Mouse (Mus musculus): ENCODE data around the gene Gngt2. TPM values are rescaled to one million over a fixed set of nuclear protein-coding genes. Genes with fewer than 3 reads are reported as not detected.

Gene Gngt2
- polyA plus RNA-seq, 1 experiment from 2014 or later = 9.8 TPM

DNA sequence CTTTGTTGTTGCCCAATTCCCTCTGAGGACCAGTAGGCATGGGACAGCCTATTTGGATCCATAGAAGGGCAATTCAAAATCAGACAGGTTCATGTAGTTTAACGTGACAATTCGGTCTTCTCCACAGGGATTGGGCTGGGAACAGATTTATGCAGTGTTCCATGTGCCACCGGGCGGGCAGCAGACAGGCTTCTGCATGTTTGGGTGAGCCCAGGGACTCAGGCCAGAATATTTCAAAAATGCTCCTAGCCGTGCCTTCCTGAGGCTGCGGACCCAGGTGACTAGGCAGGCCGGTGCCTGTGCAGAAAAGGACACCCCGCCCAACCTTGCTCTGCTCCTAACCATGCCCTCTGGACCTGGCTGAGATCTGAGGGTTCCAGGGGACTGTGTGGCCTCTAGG is 17.9 kb upstream of the Gngt2 start:
- WGBS = 85% methylated on average over 8 of the region's 8 CpGs
- Histone ChIP-seq H3K4me3 (ENCODE audit: low read depth, low read length) (no peak overlapping the region), H3K9me3 (ENCODE audit: control insufficient read depth, low read length) (no peaks in the 10 kb centered on the region), H3K27ac (replicated peaks; ENCODE audit: low read depth, low read length) (no peak overlapping the region), H3K9ac (ENCODE audit: low read length) (no peak overlapping the region), H3K36me3 (ENCODE audit: control insufficient read depth, insufficient read depth, low read length) (no peaks in the 10 kb centered on the region), H3K27me3 (ENCODE audit: control insufficient read depth, insufficient read depth, low read length) (peaks cover 5% of the 10 kb centered on the region; the same call in 1 of the 2 replicates), H3K4me1 (ENCODE audit: control insufficient read depth, insufficient read depth, low read length) (no peaks in the 10 kb centered on the region), H3K4me2 (ENCODE audit: low read depth, severe bottlenecking) (no peak overlapping the region)
- DNase-seq (ENCODE audit: low spot score) (no peak), ATAC-seq (ENCODE audit: insufficient number of reproducible peaks, low FRiP score, low TSS enrichment, low read depth) (no peak)

- DNase-seq (ENCODE audit: low spot score) (no peak), ATAC-seq (ENCODE audit: insufficient number of reproducible peaks, low FRiP score, low TSS enrichment, low read depth) (no peak)
- peaks cover 17% of the 10 kb centered on the region for H3K27me3 ChIP-seq (ENCODE audit: control insufficient read depth, insufficient read depth, low read length)
- H3K36me3 ChIP-seq (ENCODE audit: control insufficient read depth, insufficient read depth, low read length) = no peaks in the 10 kb centered on the region
- no peak overlapping the region for H3K4me3 ChIP-seq (ENCODE audit: low read depth, low read length)
- H3K4me1 ChIP-seq (ENCODE audit: control insufficient read depth, insufficient read depth, low read length) = peaks cover 2% of the 10 kb centered on the region; the same call in 1 of the 2 replicates
- H3K4me2 ChIP-seq (ENCODE audit: low read depth, severe bottlenecking) = no peak overlapping the region
- H3K27ac ChIP-seq (replicated peaks; ENCODE audit: low read depth, low read length) = no peak overlapping the region
- 87% methylated on average over 3 of the region's 3 CpGs for WGBS
- H3K9me3 ChIP-seq (ENCODE audit: control insufficient read depth, low read length) = no peaks in the 10 kb centered on the region
- no peak overlapping the region for H3K9ac ChIP-seq (ENCODE audit: low read length)
Measured at GRCm38 (mm10) chr11:95821511-95821910, 15.5 kb upstream of the Gngt2 start.

GRCm38 (mm10) chr11:95822437-95822836 is 14.6 kb upstream of the Gngt2 start:
- no peaks in the 10 kb centered on the region for H3K9me3 ChIP-seq (ENCODE audit: control insufficient read depth, low read length)

DNA sequence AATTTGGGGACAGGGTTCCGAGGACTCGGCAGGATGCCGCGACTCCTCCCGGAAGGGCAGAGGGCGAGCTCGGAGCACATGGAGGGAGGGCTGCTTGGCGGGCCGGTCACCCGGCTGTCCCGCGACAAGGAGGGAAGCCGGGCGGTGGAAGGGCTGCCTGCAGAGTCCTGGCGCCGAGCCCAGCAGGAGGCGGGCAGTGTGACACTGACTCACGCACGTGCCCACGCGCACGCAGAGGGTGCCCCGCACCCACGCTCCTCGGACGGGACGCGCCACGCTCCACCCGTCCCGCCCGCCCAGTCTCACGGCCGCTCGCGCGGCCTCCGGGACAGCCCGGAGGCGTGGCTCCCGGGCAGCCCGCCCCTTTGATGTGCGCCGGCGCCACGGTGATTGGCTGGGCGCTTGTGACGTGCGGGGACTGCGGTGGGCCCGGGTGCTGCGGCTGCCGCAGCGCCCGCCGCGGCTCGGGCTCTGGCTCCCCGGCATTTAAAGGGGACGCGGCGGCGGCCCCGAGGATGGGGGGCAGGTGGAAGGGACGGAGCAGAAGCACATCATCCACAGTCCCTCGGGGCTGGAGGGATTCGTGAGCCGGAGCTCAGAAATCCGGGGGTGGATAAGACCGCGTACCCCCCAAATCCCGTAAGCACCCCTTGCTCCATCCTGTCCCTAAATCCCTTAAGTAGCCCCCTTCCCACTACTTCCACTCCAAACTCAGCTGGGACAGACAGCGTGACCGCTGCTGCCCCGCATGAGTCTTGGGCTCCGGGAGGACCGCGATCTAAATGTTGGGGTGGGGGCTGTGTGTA is 12.7 kb upstream of the Gngt2 start, which contains the start of gene Phospho1:
Gene Phospho1, plus strand, starts transcription at position 429 of the 806 bp plus-strand sequence.
- Histone ChIP-seq H3K4me2 (ENCODE audit: low read depth, severe bottlenecking) (peak within 1 kb of the TSS; percentile 81), H3K4me1 (ENCODE audit: control insufficient read depth, insufficient read depth, low read length) (peaks cover 2% of the 10 kb centered on the region; the same call in 1 of the 2 replicates), H3K36me3 (ENCODE audit: control insufficient read depth, insufficient read depth, low read length) (no peaks in the 10 kb centered on the region), H3K27me3 (ENCODE audit: control insufficient read depth, insufficient read depth, low read length) (peaks cover 40% of the 10 kb centered on the region), H3K27ac (replicated peaks; ENCODE audit: low read depth, low read length) (no peak within 1 kb of the TSS; the same call in 1 of the 2 replicates), H3K9me3 (ENCODE audit: control insufficient read depth, low read length) (no peaks in the 10 kb centered on the region), H3K9ac (ENCODE audit: low read length) (peak within 1 kb of the TSS; percentile 59), H3K4me3 (ENCODE audit: low read depth, low read length) (peak within 1 kb of the TSS; percentile 69)
- peak; percentile 91 for ATAC-seq (ENCODE audit: insufficient number of reproducible peaks, low FRiP score, low TSS enrichment, low read depth)
- WGBS = 0% methylated on average over 77 of the region's 78 CpGs
- peak; percentile 92 for DNase-seq (ENCODE audit: low spot score)

More at GRCm38 (mm10) chr11:95822437-95822836, 14.6 kb upstream of the Gngt2 start:
- Histone ChIP-seq H3K9ac (ENCODE audit: low read length) (no peak overlapping the region), H3K36me3 (ENCODE audit: control insufficient read depth, insufficient read depth, low read length) (no peaks in the 10 kb centered on the region), H3K4me3 (ENCODE audit: low read depth, low read length) (no peak overlapping the region), H3K27me3 (ENCODE audit: control insufficient read depth, insufficient read depth, low read length) (peaks cover 24% of the 10 kb centered on the region), H3K4me1 (ENCODE audit: control insufficient read depth, insufficient read depth, low read length) (peaks cover 2% of the 10 kb centered on the region; the same call in 1 of the 2 replicates), H3K27ac (replicated peaks; ENCODE audit: low read depth, low read length) (no peak overlapping the region), H3K4me2 (ENCODE audit: low read depth, severe bottlenecking) (no peak overlapping the region)
- no peak for DNase-seq (ENCODE audit: low spot score)
- no peak for ATAC-seq (ENCODE audit: insufficient number of reproducible peaks, low FRiP score, low TSS enrichment, low read depth)
- WGBS = 92% methylated on average over 4 of the region's 4 CpGs

DNA sequence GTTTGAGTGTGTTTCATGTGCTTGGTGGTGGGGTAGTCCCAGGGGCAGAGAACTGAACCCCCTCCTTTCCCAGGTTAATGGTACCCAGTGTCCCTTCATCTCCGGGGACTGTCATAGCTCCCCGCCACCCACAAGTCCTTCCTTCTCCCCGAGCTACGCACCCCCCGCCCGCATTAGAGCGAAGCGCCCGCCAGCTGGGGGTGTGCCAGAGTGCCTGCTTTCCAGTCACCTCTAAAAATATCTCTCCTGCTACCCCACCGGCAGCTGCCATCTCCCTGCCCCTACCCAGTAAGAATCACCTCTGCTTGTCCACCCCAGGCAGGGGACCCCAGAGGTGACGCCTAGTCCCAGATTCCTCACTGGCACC is 12.2 kb upstream of the Gngt2 start:
- no peaks in the 10 kb centered on the region for H3K36me3 ChIP-seq (ENCODE audit: control insufficient read depth, insufficient read depth, low read length)
- 0 out of 2 replicates have a peak, but pooled peaks have one; percentile 11 for ATAC-seq (ENCODE audit: insufficient number of reproducible peaks, low FRiP score, low TSS enrichment, low read depth)
- H3K27me3 ChIP-seq (ENCODE audit: control insufficient read depth, insufficient read depth, low read length) = peaks cover 45% of the 10 kb centered on the region
- no peak overlapping the region; the same call in 1 of the 2 replicates for H3K9ac ChIP-seq (ENCODE audit: low read length)
- H3K4me1 ChIP-seq (ENCODE audit: control insufficient read depth, insufficient read depth, low read length) = peaks cover 2% of the 10 kb centered on the region; the same call in 1 of the 2 replicates
- H3K4me3 ChIP-seq (ENCODE audit: low read depth, low read length) = peak overlapping the region; percentile 69
- peak overlapping the region; percentile 81 for H3K4me2 ChIP-seq (ENCODE audit: low read depth, severe bottlenecking)
- no peaks in the 10 kb centered on the region for H3K9me3 ChIP-seq (ENCODE audit: control insufficient read depth, low read length)
- H3K27ac ChIP-seq (replicated peaks; ENCODE audit: low read depth, low read length) = no peak overlapping the region
- DNase-seq (ENCODE audit: low spot score) = peak; percentile 42
- 2% methylated on average over 11 of the region's 11 CpGs for WGBS

DNA sequence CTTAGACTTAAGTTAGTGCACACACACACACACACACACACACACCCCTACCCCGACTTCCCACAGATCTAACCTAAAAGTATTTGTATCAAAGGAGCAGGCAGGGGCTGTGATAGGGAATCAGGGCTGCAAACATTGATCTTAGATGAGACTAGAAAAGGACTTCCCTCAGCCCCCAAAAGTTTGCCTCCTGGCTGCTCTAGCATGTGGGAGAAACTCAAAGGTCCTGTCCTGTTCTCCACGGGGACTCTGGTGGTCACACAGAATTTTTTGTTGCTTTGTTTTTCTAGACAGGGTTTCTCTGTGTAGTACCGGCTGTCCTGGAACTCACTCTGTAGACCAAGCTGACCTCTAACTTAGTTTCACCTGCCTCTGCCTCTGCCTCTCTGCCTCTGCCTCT is 11.4 kb upstream of the Gngt2 start:
- Histone ChIP-seq H3K27ac (replicated peaks; ENCODE audit: low read depth, low read length) (no peak overlapping the region), H3K4me2 (ENCODE audit: low read depth, severe bottlenecking) (no peak overlapping the region), H3K27me3 (ENCODE audit: control insufficient read depth, insufficient read depth, low read length) (peaks cover 53% of the 10 kb centered on the region), H3K9me3 (ENCODE audit: control insufficient read depth, low read length) (no peaks in the 10 kb centered on the region), H3K9ac (ENCODE audit: low read length) (no peak overlapping the region), H3K4me1 (ENCODE audit: control insufficient read depth, insufficient read depth, low read length) (peaks cover 2% of the 10 kb centered on the region; the same call in 1 of the 2 replicates), H3K36me3 (ENCODE audit: control insufficient read depth, insufficient read depth, low read length) (no peaks in the 10 kb centered on the region), H3K4me3 (ENCODE audit: low read depth, low read length) (no peak overlapping the region)
- ATAC-seq (ENCODE audit: insufficient number of reproducible peaks, low FRiP score, low TSS enrichment, low read depth) = no peak
- DNase-seq (ENCODE audit: low spot score) = no peak
- WGBS = 69% methylated on average over 3 of the region's 3 CpGs

DNA sequence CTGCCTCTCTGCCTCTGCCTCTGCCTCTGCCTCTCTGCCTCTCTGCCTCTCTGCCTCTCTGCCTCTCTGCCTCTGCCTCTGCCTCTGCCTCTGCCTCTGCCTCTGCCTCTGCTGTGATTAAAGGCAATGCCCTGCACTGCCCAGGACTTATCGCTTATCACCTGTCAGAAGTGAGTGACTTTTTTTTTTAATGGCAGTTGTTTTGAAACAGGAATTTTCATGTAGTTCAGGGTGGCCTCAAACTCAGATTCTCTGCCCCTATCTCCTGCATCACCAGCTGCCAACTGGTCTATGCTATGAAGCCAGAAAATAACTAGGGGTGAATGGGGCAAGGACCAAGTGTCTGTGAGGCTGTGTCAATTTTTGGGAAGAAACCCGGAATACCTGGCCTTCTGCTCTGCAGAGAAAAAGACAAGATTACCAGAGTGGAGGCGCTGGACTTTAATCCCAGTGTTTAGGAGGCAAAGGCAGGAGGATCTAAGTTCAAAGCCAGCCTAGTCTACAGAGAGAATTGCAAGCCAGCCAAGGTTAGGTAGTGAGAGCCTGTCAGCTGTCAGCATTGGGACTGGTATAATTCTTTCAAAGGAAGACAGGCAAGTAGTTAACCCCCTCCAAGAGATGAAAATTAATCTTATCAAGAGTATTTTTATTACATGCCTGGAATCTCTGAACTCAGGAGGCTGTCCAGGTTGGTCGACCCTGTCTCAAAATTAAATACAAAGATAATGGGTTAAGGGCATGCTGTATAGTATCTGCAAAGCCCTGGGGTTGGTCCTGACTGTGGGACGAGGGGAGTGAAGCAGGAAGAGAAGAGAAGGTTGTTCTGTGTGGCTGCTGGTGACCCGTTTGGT is 10.5 kb upstream of the Gngt2 start:
- peaks cover 6% of the 10 kb centered on the region; the same call in 1 of the 2 replicates for H3K4me1 ChIP-seq (ENCODE audit: control insufficient read depth, insufficient read depth, low read length)
- H3K9me3 ChIP-seq (ENCODE audit: control insufficient read depth, low read length) = no peaks in the 10 kb centered on the region
- H3K27me3 ChIP-seq (ENCODE audit: control insufficient read depth, insufficient read depth, low read length) = peaks cover 62% of the 10 kb centered on the region
- no peak overlapping the region for H3K9ac ChIP-seq (ENCODE audit: low read length)
- no peaks in the 10 kb centered on the region for H3K36me3 ChIP-seq (ENCODE audit: control insufficient read depth, insufficient read depth, low read length)
- WGBS = 60% methylated on average over 6 of the region's 6 CpGs
- DNase-seq (ENCODE audit: low spot score) (no peak), ATAC-seq (ENCODE audit: insufficient number of reproducible peaks, low FRiP score, low TSS enrichment, low read depth) (no peak)
- no peak overlapping the region for H3K27ac ChIP-seq (replicated peaks; ENCODE audit: low read depth, low read length)
- H3K4me3 ChIP-seq (ENCODE audit: low read depth, low read length) = no peak overlapping the region
- H3K4me2 ChIP-seq (ENCODE audit: low read depth, severe bottlenecking) = no peak overlapping the region

DNA sequence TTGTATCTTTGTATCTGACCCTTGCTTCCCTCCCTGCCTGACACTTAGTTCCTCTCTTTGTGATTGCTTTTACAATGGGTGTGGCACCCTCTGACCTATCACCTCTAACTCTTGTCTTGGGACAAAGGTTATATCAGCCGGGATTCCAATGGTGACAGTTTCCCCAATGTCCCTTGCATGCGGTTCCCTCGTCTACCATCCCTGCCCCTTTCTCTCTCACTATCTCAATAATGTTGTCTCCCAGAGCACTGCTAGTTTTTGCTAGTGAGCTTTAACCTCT is 9.9 kb upstream of the Gngt2 start:
- Histone ChIP-seq H3K4me3 (ENCODE audit: low read depth, low read length) (no peak overlapping the region), H3K27me3 (ENCODE audit: control insufficient read depth, insufficient read depth, low read length) (peaks cover 68% of the 10 kb centered on the region), H3K9me3 (ENCODE audit: control insufficient read depth, low read length) (no peaks in the 10 kb centered on the region), H3K27ac (replicated peaks; ENCODE audit: low read depth, low read length) (no peak overlapping the region), H3K4me1 (ENCODE audit: control insufficient read depth, insufficient read depth, low read length) (peaks cover 6% of the 10 kb centered on the region; the same call in 1 of the 2 replicates), H3K4me2 (ENCODE audit: low read depth, severe bottlenecking) (no peak overlapping the region), H3K36me3 (ENCODE audit: control insufficient read depth, insufficient read depth, low read length) (no peaks in the 10 kb centered on the region), H3K9ac (ENCODE audit: low read length) (no peak overlapping the region)
- WGBS = 29% methylated on average over 3 of the region's 3 CpGs
- DNase-seq (ENCODE audit: low spot score) (no peak), ATAC-seq (ENCODE audit: insufficient number of reproducible peaks, low FRiP score, low TSS enrichment, low read depth) (no peak)

All from limb, embryonic 11.5 days (tissue).